Mouse (Mus musculus): Measurements from ENCODE around the gene Sec14l5.
"Not testable (repeated sequence)": the region's sequence is repeated elsewhere in the genome, so short reads cannot be mapped to it uniquely, and the experiment has no call there.

Sec14l5 gene

GRCm38 (mm10) chr16:5210365-5210764 is 63.5 kb downstream of the Sec14l5 start:
- in situ Hi-C loops (cut with MboI; ENCODE audit: unreplicated experiment in 2 of 2): no loop called here

GRCm38 (mm10) chr16:5212150-5212549 is 65.2 kb downstream of the Sec14l5 start:
- in situ Hi-C loops (cut with MboI; ENCODE audit: unreplicated experiment in 2 of 2): no loop called here

GRCm38 (mm10) chr16:5214126-5214525 is 67.2 kb downstream of the Sec14l5 start:
- in situ Hi-C loops (cut with MboI; ENCODE audit: unreplicated experiment in 2 of 2): no loop called here

- in situ Hi-C loops (cut with MboI; ENCODE audit: unreplicated experiment in 2 of 2): no loop called here
Observed at GRCm38 (mm10) chr16:5216686-5217085, 69.8 kb downstream of the Sec14l5 start.

- in situ Hi-C loops (cut with MboI; ENCODE audit: unreplicated experiment in 2 of 2): no loop called here
Observed at GRCm38 (mm10) chr16:5217341-5218133, 70.6 kb downstream of the Sec14l5 start.

- in situ Hi-C loops (cut with MboI; ENCODE audit: unreplicated experiment in 2 of 2): no loop called here
Observed at GRCm38 (mm10) chr16:5221403-5221802, 74.5 kb downstream of the Sec14l5 start.

GRCm38 (mm10) chr16:5222140-5222539 is 75.2 kb downstream of the Sec14l5 start, which contains the start of gene AU021092:
Gene AU021092 (minus strand): TSS chr16:5222299.
- in situ Hi-C loops (cut with MboI; ENCODE audit: unreplicated experiment in 2 of 2): no loop called here

- in situ Hi-C loops (cut with MboI; ENCODE audit: unreplicated experiment in 2 of 2): not testable (repeated sequence)
Observed at GRCm38 (mm10) chr16:5226534-5226933, 79.6 kb downstream of the Sec14l5 start.

- in situ Hi-C loops (cut with MboI; ENCODE audit: unreplicated experiment in 2 of 2): not testable (repeated sequence)
Observed at GRCm38 (mm10) chr16:5227501-5227900, 80.6 kb downstream of the Sec14l5 start.

GRCm38 (mm10) chr16:5228103-5228502 is 81.2 kb downstream of the Sec14l5 start:
- in situ Hi-C loops (cut with MboI; ENCODE audit: unreplicated experiment in 2 of 2): not testable (repeated sequence)

GRCm38 (mm10) chr16:5232982-5233381 is 86.1 kb downstream of the Sec14l5 start:
- in situ Hi-C loops (cut with MboI; ENCODE audit: unreplicated experiment in 2 of 2): no loop called here

- in situ Hi-C loops (cut with MboI; ENCODE audit: unreplicated experiment in 2 of 2): no loop called here
Observed at GRCm38 (mm10) chr16:5233418-5234313, 86.8 kb downstream of the Sec14l5 start, which contains the start of gene Alg1. Gene Alg1 (plus strand): TSS chr16:5233621.

All from v-Abl transformed pro-B cells (cell line).